Mouse (Mus musculus) urinary bladder, adult 2 months (tissue): ENCODE measurements around the gene Ulk1. TPM values are rescaled to one million over a fixed set of nuclear protein-coding genes. Genes with fewer than 3 reads are reported as not detected.

Experiments used
- DNase-seq: peaks from one replicate; pipeline ENCODE4 v3.0.0; 2022; ENCODE audit warnings: low spot score
- polyA plus RNA-seq: library from polyadenylated mRNA; depleted of rRNA; stranded (reverse); fragments of >200 nt; gene quantifications from 2 replicates; pipeline ENCODE4 v1.2.3, GENCODE M21; 2012; rRNA removed

Gene Ulk1
- polyA plus RNA-seq, 1 experiment: 26.4 TPM

GRCm38 (mm10) chr5:110769272-110769671 lies 40.6 kb downstream of the Ulk1 start:
- no peak for DNase-seq

GRCm38 (mm10) chr5:110763890-110764289 lies 46.0 kb downstream of the Ulk1 start:
- DNase-seq: no peak

GRCm38 (mm10) chr5:110745021-110745420 lies 64.9 kb downstream of the Ulk1 start:
- DNase-seq: no peak

GRCm38 (mm10) chr5:110739496-110740275 lies 70.2 kb downstream of the Ulk1 start:
- no peak for DNase-seq

- no peak for DNase-seq
These were observed 74.3 kb downstream of the Ulk1 start for GRCm38 (mm10) chr5:110735606-110736005.

Other genes with a start within 250 kb of the Ulk1 start
- gene Noc4l, start 156.7 kb downstream of the Ulk1 start, polyA plus RNA-seq: 26.8 and 31.1 TPM in 2 replicates
- 15.7 and 16.7 TPM in 2 replicates for gene Ddx51, start 156.6 kb downstream of the Ulk1 start, polyA plus RNA-seq
- 13.7 and 22.6 TPM in 2 replicates for gene Ep400, start 39.4 kb downstream of the Ulk1 start, polyA plus RNA-seq
- 23.2 and 25.6 TPM in 2 replicates for gene Pus1, start 29.4 kb downstream of the Ulk1 start, polyA plus RNA-seq
- 30.7 and 33.3 TPM in 2 replicates for gene Hscb, start 29.7 kb upstream of the Ulk1 start, polyA plus RNA-seq
- 7.8 and 10.9 TPM in 2 replicates for gene Chek2, start 29.9 kb upstream of the Ulk1 start, polyA plus RNA-seq
- gene Ttc28, start 69.7 kb upstream of the Ulk1 start, polyA plus RNA-seq: 4.9 and 10.8 TPM in 2 replicates